In the genomic region with DNA sequence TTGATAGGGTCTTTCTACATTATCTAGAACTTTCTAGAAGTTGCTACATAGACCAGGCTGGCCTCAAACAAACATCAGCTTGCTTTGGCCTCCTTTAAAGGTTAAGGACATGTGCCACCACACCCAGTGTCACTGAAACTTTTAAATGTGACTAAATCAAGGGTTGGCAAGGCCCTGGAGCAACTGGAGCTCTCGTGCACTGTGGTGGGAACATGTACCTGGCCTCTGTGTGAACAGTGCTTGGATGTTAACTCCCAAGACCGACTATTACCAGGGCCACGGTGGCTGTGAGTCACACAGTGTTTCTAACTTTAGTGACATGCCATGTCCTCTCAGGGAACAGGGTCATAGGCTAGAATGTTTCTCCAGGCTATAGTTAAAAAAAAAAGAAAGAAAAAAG, we compare ENCODE assay signal across 18 mouse cellular contexts. TPM values are rescaled to one million over a fixed set of nuclear protein-coding genes. Genes with fewer than 3 reads are reported as not detected.
"Had no signal": no experiment of that assay in that cellular context is flagged by ENCODE, and none has a peak within 500 bp of the region (broad histone marks: within the 10 kb centered on the region; RNA-seq: fewer than 3 reads in every experiment).

No protein-coding gene starts in this region.

- H3K4me1 ChIP-seq: neural tube, embryonic 12.5 days; stomach, embryonic 15.5 days had no signal

- H3K9ac ChIP-seq: lung, embryonic 14.5 days; midbrain, embryonic 12.5 days; neural tube, embryonic 12.5 days; stomach, embryonic 15.5 days had no signal

- H3K27me3 ChIP-seq: midbrain, embryonic 12.5 days; neural tube, embryonic 12.5 days had no signal

- H3K4me3 ChIP-seq: midbrain, embryonic 10.5 days; midbrain, embryonic 12.5 days; neural tube, embryonic 12.5 days; stomach, embryonic 15.5 days had no signal

- H3K9me3 ChIP-seq: midbrain, embryonic 10.5 days; midbrain, embryonic 12.5 days; neural tube, embryonic 12.5 days; stomach, embryonic 15.5 days had no signal

- H3K4me2 ChIP-seq: lung, embryonic 14.5 days; midbrain, embryonic 12.5 days; neural tube, embryonic 12.5 days; stomach, embryonic 15.5 days had no signal

- H3K36me3 ChIP-seq: midbrain, embryonic 10.5 days; midbrain, embryonic 12.5 days; neural tube, embryonic 12.5 days; stomach, embryonic 15.5 days had no signal

- H3K27ac ChIP-seq: midbrain, embryonic 10.5 days; midbrain, embryonic 12.5 days; neural tube, embryonic 12.5 days; stomach, embryonic 15.5 days; stomach, postnatal 0 days had no signal

- DNase-seq: lung, adult 18-20 months; lung, embryonic 14.5 days; lung, postnatal 10 days; lung, postnatal 4 days; midbrain, embryonic 14.5 days; right cerebral cortex, postnatal 14 days; thymus, adult 2 months; thymus, postnatal 25 days; thymus, postnatal 4 days had no signal

RNA-seq across cellular contexts. Expression of a gene that starts 10.8 kb away (rescaled TPM):
- total RNA-seq: megakaryocyte-erythroid progenitor cell, adult 5-6 weeks had no signal
- polyA plus RNA-seq: neural tube, embryonic 12.5 days had no signal

RNA-seq across cellular contexts. Expression of a gene that starts 46.6 kb away (rescaled TPM):
- total RNA-seq: megakaryocyte, adult 5-6 weeks; megakaryocyte-erythroid progenitor cell, adult 5-6 weeks; monocyte, adult 5-6 weeks; neutrophil, adult 5-6 weeks had no signal
